Mouse (Mus musculus) forebrain, embryonic 10.5 days (tissue): ENCODE results near the gene Hoxd11. TPM values are rescaled to one million over a fixed set of nuclear protein-coding genes. Genes with fewer than 3 reads are reported as not detected.

Experiments
- DNase-seq: peaks from one replicate; pipeline ENCODE4 v3.0.0-alpha.2; 2017; ENCODE audit warnings: low spot score; ENCODE audit errors: extremely low spot score
- H3K27ac ChIP-seq: fragments of 300-500 bp; sonication (generic); 2 replicates; pipeline ENCODE4 v1.5.1; 2016; ENCODE audit warnings: mild to moderate bottlenecking
- H3K27me3 ChIP-seq: fragments of 300-500 bp; sonication (generic); 2 replicates; pipeline ENCODE4 v1.6.1; 2016; ENCODE audit warnings: mild to moderate bottlenecking; ENCODE audit not compliant: poor library complexity, severe bottlenecking
- H3K36me3 ChIP-seq: fragments of 300-500 bp; sonication (generic); replicated peaks from 2 replicates; pipeline ENCODE4 v1.6.1; 2016; ENCODE audit warnings: mild to moderate bottlenecking, moderate library complexity
- H3K4me1 ChIP-seq: fragments of 300-500 bp; sonication (generic); 2 replicates; pipeline ENCODE4 v1.6.1; 2016
- H3K4me3 ChIP-seq: fragments of 300-500 bp; sonication (generic); 2 replicates; pipeline ENCODE4 v1.5.1; 2016; ENCODE audit warnings: mild to moderate bottlenecking, moderate library complexity
- H3K9me3 ChIP-seq: fragments of 300-500 bp; sonication (generic); 2 replicates; pipeline ENCODE4 v1.6.1; 2016; ENCODE audit warnings: mild to moderate bottlenecking, moderate library complexity
- WGBS: fragments of 180-500 bp; shearing (Covaris S2); methylation state at CpG from one replicate; pipeline ENCODE4 v1.1.7; 2016; 5-methylcytosine and 5-hydroxymethylcytosine counted together
- polyA plus RNA-seq: library from polyadenylated mRNA; unstranded; fragments of >200 nt; fragmentation: Nextera tagmentation; extraction: Ambion mirVana; gene quantifications from 2 replicates; pipeline ENCODE4 v1.2.1, GENCODE M21; 2016

The Hoxd11 gene
- polyA plus RNA-seq, 1 experiment from 2014 or later = not detected

DNA sequence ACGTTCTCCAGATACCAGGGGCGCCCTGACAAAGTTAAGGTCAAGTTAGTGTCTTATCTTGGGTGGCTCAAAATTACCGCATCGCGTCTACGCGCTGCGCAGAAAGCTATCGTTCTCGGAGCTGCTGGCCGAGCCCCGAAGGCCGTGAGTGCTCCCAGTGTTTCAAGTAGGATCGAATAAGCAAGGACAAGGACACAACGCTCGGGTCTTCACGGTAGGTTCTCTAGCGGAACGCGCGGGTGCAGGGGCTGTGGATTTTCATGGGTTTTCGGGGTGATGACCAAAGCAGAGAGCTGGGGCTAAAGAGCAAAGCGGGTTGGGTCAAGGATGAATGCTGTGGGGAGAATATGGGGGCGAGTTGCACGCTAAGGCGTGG lies 227 bp downstream of the Hoxd11 start:
- 1% methylated on average over 26 of the region's 26 CpGs for WGBS
- H3K36me3 ChIP-seq = no peaks in the 10 kb centered on the region
- H3K9me3 ChIP-seq = no peaks in the 10 kb centered on the region
- no peak overlapping the region for H3K27ac ChIP-seq
- H3K4me1 ChIP-seq = peaks cover 21% of the 10 kb centered on the region
- no peak for DNase-seq
- H3K27me3 ChIP-seq = peaks cover 100% of the 10 kb centered on the region
- H3K4me3 ChIP-seq = no peak overlapping the region

DNA sequence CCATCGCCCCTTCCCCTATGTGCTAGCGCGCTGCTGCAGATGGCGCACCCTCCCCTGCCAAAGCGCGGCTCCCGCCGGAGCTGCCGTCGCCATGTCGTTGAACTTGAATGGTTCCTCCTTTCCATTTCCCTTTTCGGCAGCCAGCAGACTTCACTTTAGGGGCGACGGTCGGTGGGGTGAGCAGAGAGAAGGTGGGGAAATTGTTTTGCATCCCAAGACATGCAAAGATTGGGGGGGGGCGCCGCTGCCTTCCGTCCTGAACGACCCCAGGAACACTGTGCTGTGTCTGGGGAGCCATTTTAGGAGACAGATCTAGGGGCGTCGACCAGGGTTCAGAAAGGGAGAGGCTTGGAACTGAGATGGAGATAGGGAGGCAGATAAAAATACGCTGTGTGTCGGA lies 623 bp downstream of the Hoxd11 start:
- Histone ChIP-seq H3K27me3 (peaks cover 100% of the 10 kb centered on the region), H3K36me3 (no peaks in the 10 kb centered on the region), H3K4me1 (peaks cover 21% of the 10 kb centered on the region), H3K27ac (no peak overlapping the region), H3K4me3 (no peak overlapping the region), H3K9me3 (no peaks in the 10 kb centered on the region)
- WGBS = 1% methylated on average over 23 of the region's 23 CpGs
- DNase-seq = no peak

DNA sequence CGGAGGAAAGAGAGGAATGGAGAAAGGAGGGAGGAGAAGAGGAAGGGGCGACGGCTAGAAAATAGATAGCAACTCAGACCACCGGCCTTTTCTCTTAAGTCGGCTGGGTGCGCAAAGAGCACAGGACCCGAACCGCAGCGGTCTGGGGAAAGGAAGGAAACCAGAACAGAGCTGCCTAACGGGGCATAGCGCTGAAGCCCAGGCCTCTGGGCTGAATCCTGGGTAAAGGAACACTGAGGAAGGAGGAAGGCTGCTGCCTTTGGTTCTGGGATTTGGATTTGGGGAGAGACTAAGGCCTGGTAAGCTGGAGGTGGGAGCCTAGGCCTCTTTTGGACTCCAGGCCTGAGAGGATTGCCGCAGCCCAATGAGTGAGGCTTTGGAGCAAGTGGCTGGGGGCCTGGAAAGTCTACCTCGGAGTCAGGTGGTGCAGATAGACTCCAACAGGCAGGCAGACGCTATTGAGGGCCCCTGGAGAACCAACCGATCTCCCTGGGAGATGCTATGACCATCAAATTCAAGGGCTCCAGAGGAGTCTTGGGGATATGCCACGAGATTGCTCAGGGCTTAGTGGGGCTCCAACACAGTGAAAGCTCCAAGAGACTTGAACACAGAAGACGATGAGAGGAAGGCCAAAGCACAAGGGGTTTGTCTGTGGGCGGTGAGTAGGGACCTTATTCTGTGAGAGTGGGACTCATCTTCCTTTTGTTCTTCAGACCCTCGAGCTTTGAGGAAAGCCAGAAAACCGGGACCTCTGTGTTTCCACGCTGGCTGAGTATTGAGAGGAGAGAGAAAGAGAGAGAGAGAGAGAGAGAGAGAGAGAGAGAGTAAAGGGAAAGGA lies 1.4 kb downstream of the Hoxd11 start:
- Histone ChIP-seq H3K9me3 (no peaks in the 10 kb centered on the region), H3K4me3 (no peak overlapping the region), H3K4me1 (peaks cover 15% of the 10 kb centered on the region), H3K36me3 (no peaks in the 10 kb centered on the region), H3K27ac (no peak overlapping the region), H3K27me3 (peaks cover 100% of the 10 kb centered on the region)
- WGBS = 1% methylated on average over 21 of the region's 21 CpGs
- no peak for DNase-seq

DNA sequence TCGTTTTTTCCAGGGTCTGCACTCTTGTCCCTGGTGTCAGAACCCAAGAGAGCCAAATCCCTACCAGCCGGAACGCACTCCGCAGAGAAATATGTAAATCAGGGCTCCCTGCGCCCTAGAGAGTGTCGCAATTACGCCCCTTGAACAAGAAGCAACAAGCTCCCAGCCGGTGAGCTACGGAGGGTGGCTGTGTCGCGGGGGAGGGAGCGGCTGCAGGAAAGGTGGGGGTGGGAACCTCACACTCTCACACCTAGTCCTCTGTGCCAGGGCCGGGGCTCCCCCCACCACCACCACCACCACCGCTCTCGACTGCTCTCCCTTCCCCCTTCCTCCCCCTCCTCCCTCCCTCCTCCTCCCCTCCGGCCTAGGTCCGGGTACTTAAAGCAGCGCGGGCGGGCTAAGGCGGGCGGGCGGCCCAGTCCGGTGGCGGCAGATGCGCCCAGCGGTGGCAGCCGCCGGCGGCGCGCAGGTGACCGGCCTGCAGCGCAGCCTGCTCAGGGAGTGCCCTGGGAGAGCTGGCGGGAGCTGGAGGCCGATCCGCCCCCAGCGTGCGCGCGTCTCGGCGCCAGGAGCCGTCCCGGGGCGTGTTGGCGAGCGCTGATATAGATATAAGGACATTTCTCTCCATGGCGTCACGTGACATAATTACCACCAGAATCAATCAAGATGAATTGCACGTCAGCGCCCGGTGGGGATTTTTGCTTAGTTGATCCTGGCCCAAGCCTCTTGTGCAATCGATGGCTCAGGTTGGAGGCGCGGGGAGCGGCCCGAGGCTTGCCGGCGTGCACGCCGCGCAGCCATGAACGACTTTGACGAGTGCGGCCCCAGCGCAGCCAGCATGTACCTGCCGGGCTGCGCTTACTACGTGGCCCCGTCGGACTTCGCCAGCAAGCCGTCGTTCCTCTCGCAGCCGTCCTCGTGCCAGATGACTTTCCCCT lies 2.5 kb downstream of the Hoxd11 start:
- Histone ChIP-seq H3K27ac (no peak overlapping the region), H3K4me3 (peak overlapping the region; percentile 27; the same call in 1 of the 2 replicates), H3K27me3 (peaks cover 100% of the 10 kb centered on the region), H3K36me3 (no peaks in the 10 kb centered on the region), H3K4me1 (peaks cover 15% of the 10 kb centered on the region), H3K9me3 (no peaks in the 10 kb centered on the region)
- no peak for DNase-seq
- WGBS = under 1% methylated on average over 75 of the region's 78 CpGs

DNA sequence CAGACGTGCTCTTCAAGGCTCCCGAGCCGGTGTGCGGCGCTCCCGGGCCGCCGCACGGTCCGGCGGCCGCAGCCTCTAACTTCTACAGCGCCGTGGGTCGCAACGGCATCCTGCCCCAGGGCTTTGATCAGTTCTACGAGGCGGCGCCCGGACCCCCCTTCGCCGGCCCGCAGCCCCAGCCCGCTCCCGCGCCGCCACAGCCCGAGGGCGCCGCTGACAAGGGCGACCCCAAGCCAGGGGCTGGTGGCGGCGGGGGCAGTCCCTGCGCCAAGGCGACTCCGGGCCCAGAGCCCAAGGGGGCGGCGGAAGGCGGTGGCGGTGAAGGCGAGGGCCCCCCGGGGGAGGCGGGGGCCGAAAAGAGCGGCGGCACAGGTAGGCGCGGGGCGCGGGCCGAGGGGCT lies 3.4 kb downstream of the Hoxd11 start:
- H3K9me3 ChIP-seq = no peaks in the 10 kb centered on the region
- no peaks in the 10 kb centered on the region for H3K36me3 ChIP-seq
- peaks cover 15% of the 10 kb centered on the region for H3K4me1 ChIP-seq
- peaks cover 100% of the 10 kb centered on the region for H3K27me3 ChIP-seq
- WGBS = under 1% methylated on average over 48 of the region's 51 CpGs
- H3K4me3 ChIP-seq = peak overlapping the region; percentile 16; the same call in 1 of the 2 replicates
- no peak overlapping the region for H3K27ac ChIP-seq
- no peak for DNase-seq

DNA sequence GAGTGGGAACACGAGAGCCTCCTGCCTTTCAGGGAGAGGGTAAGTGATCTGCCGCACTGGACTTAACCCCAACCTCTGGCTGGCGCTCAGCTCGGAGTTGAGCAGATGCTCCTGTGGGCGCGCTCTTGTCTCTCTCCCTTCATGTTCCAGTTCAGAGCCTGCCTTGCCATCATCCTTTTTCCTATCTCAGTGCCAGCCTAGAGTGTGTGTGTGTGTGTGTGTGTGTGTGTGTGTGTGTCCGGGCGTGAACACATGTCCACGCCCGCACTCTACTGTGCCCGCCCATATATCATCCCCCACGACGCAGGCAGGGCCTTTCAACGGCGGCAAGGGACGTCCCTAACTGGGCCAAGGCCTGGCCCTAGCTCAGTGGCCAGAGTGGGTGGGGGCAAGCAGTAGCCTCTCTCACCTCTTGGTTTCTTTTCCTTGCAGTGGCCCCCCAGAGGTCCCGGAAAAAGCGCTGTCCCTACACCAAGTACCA lies 4.2 kb downstream of the Hoxd11 start:
- no peak for DNase-seq
- under 1% methylated on average over 18 of the region's 18 CpGs for WGBS
- H3K36me3 ChIP-seq = no peaks in the 10 kb centered on the region
- H3K9me3 ChIP-seq = no peaks in the 10 kb centered on the region
- no peak overlapping the region for H3K27ac ChIP-seq
- peaks cover 15% of the 10 kb centered on the region for H3K4me1 ChIP-seq
- peaks cover 100% of the 10 kb centered on the region for H3K27me3 ChIP-seq
- no peak overlapping the region for H3K4me3 ChIP-seq

DNA sequence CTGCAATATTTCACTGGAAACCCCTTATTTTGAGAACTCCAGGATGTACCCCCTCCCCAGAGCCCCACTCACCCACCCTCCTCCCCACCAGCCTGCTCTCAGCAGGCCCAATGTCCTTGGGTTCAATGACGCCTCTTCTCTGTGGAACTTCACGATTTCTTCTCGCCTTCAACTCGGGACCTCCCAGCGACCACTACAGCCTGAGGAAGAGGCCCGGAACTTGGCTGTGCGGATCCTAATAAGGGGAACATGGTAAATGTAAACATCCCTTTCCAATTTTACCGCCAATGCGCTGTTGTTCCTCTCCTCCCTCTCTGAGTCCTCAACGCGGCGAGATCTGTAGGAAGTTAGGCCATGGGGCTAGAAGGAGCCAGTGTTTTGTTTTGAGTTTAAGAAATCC lies 4.7 kb downstream of the Hoxd11 start:
- 1% methylated on average over 12 of the region's 12 CpGs for WGBS
- H3K27me3 ChIP-seq = peaks cover 100% of the 10 kb centered on the region
- H3K36me3 ChIP-seq = no peaks in the 10 kb centered on the region
- no peak overlapping the region for H3K4me3 ChIP-seq
- no peak for DNase-seq
- no peaks in the 10 kb centered on the region for H3K9me3 ChIP-seq
- no peak overlapping the region for H3K27ac ChIP-seq
- peaks cover 15% of the 10 kb centered on the region for H3K4me1 ChIP-seq

DNA sequence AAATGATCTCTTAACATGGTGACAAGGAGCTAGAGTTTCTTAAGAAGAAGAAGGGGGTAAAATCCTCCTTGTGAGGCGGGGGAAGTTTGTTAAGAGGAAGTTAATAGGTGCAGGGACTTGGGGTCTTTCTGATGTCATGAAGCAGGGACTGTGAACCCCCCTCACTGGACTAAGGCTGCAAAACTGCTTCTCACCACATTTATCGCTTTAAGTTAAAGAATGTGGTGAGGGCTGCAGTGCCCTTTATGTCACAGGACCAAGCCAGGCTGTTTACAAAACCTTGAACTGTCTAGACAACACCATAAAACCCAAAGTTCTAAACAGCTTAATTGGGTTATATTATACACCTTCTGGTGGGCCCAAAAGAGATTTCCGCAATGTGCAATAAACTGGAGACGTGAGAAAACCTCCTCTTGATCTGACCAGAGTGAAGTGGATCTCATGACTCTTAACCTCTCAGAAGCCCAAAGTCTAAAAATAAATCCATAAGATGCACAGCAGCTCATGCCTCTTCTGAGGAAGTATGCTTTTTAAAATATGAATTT lies 5.8 kb downstream of the Hoxd11 start:
- Histone ChIP-seq H3K36me3 (no peaks in the 10 kb centered on the region), H3K4me3 (no peak overlapping the region), H3K4me1 (peaks cover 15% of the 10 kb centered on the region), H3K27me3 (peaks cover 100% of the 10 kb centered on the region), H3K27ac (no peak overlapping the region), H3K9me3 (no peaks in the 10 kb centered on the region)
- no peak for DNase-seq
- 10% methylated on average over 4 of the region's 4 CpGs for WGBS

DNA sequence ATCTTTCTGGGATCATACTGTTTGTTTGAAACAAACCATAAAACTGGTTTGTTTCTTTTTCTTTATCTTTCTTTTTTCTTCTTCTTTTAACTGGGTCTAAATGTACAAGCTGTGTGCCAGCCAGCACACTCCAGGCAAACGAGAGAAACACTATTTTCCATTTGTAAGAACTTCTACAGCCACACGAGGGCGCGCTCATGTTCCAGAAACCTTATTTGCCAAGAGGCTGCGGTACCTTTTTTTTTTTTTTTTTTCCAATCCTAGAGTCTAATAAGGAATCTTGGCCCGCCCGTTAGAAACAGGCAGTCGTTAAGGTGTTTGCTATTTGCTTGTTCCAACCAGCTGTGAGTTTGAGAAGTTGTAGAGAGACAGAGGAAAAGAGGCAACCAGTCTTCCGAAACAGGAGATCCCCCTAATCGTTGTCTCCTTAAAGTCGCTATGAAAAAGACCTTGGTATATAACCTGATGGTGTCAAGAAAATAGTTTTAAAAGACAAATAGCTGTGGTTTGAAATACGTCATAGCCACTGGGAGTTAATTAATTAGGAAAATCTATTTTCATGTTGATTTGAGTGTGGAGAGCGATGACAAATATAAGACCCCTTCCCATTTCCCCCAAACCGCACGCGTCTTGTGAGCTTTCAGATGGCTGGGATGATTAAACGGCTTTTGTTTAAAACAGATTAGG lies 7.1 kb downstream of the Hoxd11 start:
- H3K4me1 ChIP-seq = peaks cover 21% of the 10 kb centered on the region
- no peak for DNase-seq
- no peaks in the 10 kb centered on the region for H3K9me3 ChIP-seq
- H3K27ac ChIP-seq = no peak overlapping the region
- 5% methylated on average over 17 of the region's 17 CpGs for WGBS
- no peaks in the 10 kb centered on the region for H3K36me3 ChIP-seq
- H3K27me3 ChIP-seq = peaks cover 100% of the 10 kb centered on the region
- H3K4me3 ChIP-seq = no peak overlapping the region

DNA sequence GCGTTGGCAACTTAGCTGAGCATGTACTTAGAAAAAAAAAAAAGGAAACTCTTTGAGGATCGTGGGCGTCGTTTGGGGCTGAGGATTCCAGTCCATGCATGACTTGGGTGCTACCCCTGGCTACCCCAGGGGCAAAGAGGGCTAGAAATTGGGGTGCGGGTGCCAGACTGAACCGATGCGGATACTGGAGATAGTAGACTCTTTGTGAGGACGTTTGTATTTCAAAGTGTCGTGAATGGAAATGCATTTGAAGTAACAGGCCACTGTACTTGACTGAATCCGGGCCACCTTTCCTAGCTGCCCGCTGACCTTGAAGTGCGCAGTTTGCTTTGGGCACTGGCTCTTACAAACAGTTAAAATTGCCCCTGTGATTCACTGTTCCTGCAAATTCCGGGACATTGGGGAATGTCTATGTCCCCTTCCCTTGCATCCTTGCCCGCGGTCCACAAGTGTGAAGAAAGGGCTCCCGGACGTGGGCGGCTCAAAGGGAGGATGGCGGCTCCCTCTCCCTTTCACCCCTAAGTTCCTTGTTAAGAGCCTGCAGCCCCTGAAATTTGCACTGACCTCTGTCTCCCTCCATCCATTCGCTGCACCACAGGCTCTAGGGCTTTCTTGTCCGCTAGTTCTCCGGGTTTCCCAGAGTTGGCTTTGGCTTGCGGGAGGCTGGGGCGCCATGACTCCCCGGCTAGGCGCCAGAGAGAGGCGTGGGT lies 7.8 kb downstream of the Hoxd11 start:
- WGBS = under 1% methylated on average over 27 of the region's 27 CpGs
- H3K4me3 ChIP-seq = no peak overlapping the region
- H3K27ac ChIP-seq = no peak overlapping the region
- DNase-seq = no peak
- no peaks in the 10 kb centered on the region for H3K36me3 ChIP-seq
- peaks cover 17% of the 10 kb centered on the region for H3K4me1 ChIP-seq
- peaks cover 100% of the 10 kb centered on the region for H3K27me3 ChIP-seq
- H3K9me3 ChIP-seq = no peaks in the 10 kb centered on the region

DNA sequence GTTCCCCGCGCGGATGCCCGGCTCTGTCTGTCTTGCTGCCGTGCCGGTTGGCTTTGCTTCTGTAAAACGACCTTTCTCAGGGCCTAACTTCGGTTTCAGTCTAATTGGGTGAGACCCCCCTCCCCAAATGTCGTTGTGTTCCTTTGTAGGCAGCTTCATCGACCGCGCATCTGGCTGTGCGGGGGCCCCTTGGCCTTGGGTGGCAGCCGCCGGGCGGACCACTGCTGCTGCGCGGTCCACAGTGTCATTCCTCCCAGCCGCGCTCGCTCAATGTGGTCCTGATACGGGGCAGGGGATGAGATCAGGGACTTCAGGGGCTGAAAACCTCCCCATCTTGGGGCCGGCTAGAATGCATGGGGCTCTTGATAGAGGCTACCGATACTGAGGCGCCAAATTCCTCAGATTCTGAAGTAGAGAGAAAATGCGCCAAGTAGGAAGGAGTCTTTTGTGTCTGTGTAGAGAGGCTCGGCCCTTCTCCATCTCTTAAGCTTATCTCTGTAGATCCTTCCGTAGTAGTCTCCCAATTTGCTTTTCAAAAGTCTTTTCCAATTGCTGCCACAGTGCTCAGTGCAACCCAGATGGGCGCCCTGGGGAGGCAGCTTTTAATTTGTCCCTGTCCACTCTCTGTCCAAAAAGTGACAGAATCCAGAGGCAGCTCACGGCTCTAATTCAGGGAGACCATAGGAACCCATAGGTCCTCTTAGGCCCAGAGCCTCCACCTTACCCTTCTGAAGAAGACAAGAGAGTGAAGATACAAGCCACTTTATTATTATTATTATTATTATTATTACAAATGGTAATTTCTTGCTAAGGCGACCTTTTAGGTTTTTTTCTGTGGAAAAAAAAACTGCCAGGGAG lies 8.6 kb downstream of the Hoxd11 start:
- Histone ChIP-seq H3K4me1 (peaks cover 10% of the 10 kb centered on the region), H3K9me3 (no peaks in the 10 kb centered on the region), H3K27ac (no peak overlapping the region), H3K36me3 (no peaks in the 10 kb centered on the region), H3K27me3 (peaks cover 100% of the 10 kb centered on the region), H3K4me3 (no peak overlapping the region)
- 1% methylated on average over 31 of the region's 31 CpGs for WGBS
- no peak for DNase-seq
